Mouse (Mus musculus) limb, embryonic 15.5 days (tissue): ENCODE data around the gene Plcg2. TPM values are rescaled to one million over a fixed set of nuclear protein-coding genes. Genes with fewer than 3 reads are reported as not detected.

ENCODE experiments used
- ATAC-seq: fragments of 200-750 bp; cut with Nextera tagmentation; 2 replicates; pipeline ENCODE4 v1.8.0; 2017; ENCODE audit warnings: low read depth, moderate TSS enrichment; ENCODE audit not compliant: insufficient number of reproducible peaks, low FRiP score, low TSS enrichment
- H3K27ac ChIP-seq: fragments of 300-500 bp; sonication (generic); 2 replicates; pipeline ENCODE4 v1.5.1; 2015; ENCODE audit warnings: moderate library complexity, mild to moderate bottlenecking, inconsistent platforms
- H3K27me3 ChIP-seq: fragments of 300-500 bp; sonication (generic); 2 replicates; pipeline ENCODE4 v1.6.1; 2015; ENCODE audit warnings: inconsistent platforms
- H3K36me3 ChIP-seq: fragments of 300-500 bp; sonication (generic); 2 replicates; pipeline ENCODE4 v1.6.1; 2015; ENCODE audit warnings: inconsistent platforms
- H3K4me1 ChIP-seq: fragments of 300-500 bp; sonication (generic); 2 replicates; pipeline ENCODE4 v1.6.1; 2015; ENCODE audit warnings: inconsistent platforms
- H3K4me2 ChIP-seq: fragments of 300-500 bp; sonication (generic); 2 replicates; pipeline ENCODE4 v1.6.1; 2015; ENCODE audit warnings: mild to moderate bottlenecking, inconsistent platforms
- H3K4me3 ChIP-seq: fragments of 300-500 bp; sonication (generic); 2 replicates; pipeline ENCODE4 v1.5.1; 2015; ENCODE audit warnings: mild to moderate bottlenecking, inconsistent platforms
- H3K9ac ChIP-seq: fragments of 300-500 bp; sonication (generic); 2 replicates; pipeline ENCODE4 v1.6.1; 2015; ENCODE audit warnings: inconsistent platforms
- H3K9me3 ChIP-seq: fragments of 300-500 bp; sonication (generic); 2 replicates; pipeline ENCODE4 v1.6.1; 2016; ENCODE audit warnings: inconsistent platforms
- WGBS: fragments of 180-500 bp; shearing (Covaris S2); methylation state at CpG from one replicate; pipeline ENCODE4 v1.1.7; 2015; 5-methylcytosine and 5-hydroxymethylcytosine counted together
- polyA plus RNA-seq: library from polyadenylated mRNA; unstranded; fragments of >200 nt; fragmentation: Nextera tagmentation; extraction: Ambion mirVana; gene quantifications from 2 replicates; pipeline ENCODE4 v1.2.1, GENCODE M21; 2015

The Plcg2 gene
- polyA plus RNA-seq, 1 experiment from 2014 or later: 3.8 TPM

- Histone ChIP-seq H3K4me1 (peaks cover 2% of the 10 kb centered on the region; the same call in 1 of the 2 replicates), H3K4me2 (no peak overlapping the region), H3K36me3 (no peaks in the 10 kb centered on the region), H3K9me3 (no peaks in the 10 kb centered on the region), H3K9ac (no peak overlapping the region), H3K4me3 (no peak overlapping the region), H3K27me3 (peaks cover 3% of the 10 kb centered on the region; the same call in 1 of the 2 replicates), H3K27ac (peak overlapping the region; percentile 11; the same call in 1 of the 2 replicates)
- WGBS: 55% methylated on average over 10 of the region's 10 CpGs
- peak; percentile 53 for ATAC-seq
These were observed 9.7 kb upstream of the Plcg2 start for GRCm38 (mm10) chr8:117488246-117489005.

GRCm38 (mm10) chr8:117493543-117493942, 4.5 kb upstream of the Plcg2 start:
- Histone ChIP-seq H3K4me3 (no peak overlapping the region), H3K4me2 (no peak overlapping the region), H3K27me3 (peaks cover 24% of the 10 kb centered on the region), H3K9ac (no peak overlapping the region), H3K4me1 (peaks cover 11% of the 10 kb centered on the region), H3K27ac (no peak overlapping the region), H3K36me3 (no peaks in the 10 kb centered on the region), H3K9me3 (no peaks in the 10 kb centered on the region)
- WGBS: 18% methylated on average over 9 of the region's 9 CpGs
- no peak for ATAC-seq

DNA sequence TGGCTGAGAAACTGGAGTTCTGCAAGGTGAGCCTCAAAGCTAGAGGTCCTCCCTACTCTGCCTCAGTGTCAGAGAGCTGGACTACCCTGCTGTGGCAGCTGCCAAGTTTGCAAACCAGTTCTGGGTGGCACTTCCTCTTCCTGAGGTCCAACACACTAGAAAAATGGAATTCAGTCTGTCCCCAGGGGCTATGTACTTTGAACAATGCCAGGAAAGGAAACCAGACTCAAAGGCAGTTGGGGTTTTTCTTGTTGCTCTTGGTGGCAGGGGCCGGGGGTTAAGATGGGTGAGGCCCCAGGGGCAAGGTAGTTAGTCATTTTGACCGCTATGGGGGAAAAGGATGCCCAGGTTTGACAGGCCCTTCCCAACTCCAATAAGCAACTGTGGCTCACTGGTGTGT, 3.2 kb upstream of the Plcg2 start:
- no peak for ATAC-seq
- 69% methylated on average over 2 of the region's 2 CpGs for WGBS
- Histone ChIP-seq H3K36me3 (no peaks in the 10 kb centered on the region), H3K4me3 (no peak overlapping the region), H3K27ac (no peak overlapping the region), H3K4me2 (no peak overlapping the region), H3K9me3 (no peaks in the 10 kb centered on the region), H3K9ac (no peak overlapping the region), H3K4me1 (peaks cover 17% of the 10 kb centered on the region), H3K27me3 (peaks cover 32% of the 10 kb centered on the region)

- ATAC-seq: no peak
- H3K36me3 ChIP-seq: no peaks in the 10 kb centered on the region
- peak overlapping the region; percentile 99 for H3K4me2 ChIP-seq
- no peaks in the 10 kb centered on the region for H3K9me3 ChIP-seq
- H3K27ac ChIP-seq: no peak overlapping the region
- H3K9ac ChIP-seq: peak overlapping the region; percentile 37; the same call in 1 of the 2 replicates
- H3K4me3 ChIP-seq: peak overlapping the region; percentile 56
- H3K27me3 ChIP-seq: peaks cover 29% of the 10 kb centered on the region
- H3K4me1 ChIP-seq: peaks cover 17% of the 10 kb centered on the region
- 4% methylated on average over 20 of the region's 20 CpGs for WGBS
These were observed 937 bp downstream of the Plcg2 start for GRCm38 (mm10) chr8:117498915-117499540.

DNA sequence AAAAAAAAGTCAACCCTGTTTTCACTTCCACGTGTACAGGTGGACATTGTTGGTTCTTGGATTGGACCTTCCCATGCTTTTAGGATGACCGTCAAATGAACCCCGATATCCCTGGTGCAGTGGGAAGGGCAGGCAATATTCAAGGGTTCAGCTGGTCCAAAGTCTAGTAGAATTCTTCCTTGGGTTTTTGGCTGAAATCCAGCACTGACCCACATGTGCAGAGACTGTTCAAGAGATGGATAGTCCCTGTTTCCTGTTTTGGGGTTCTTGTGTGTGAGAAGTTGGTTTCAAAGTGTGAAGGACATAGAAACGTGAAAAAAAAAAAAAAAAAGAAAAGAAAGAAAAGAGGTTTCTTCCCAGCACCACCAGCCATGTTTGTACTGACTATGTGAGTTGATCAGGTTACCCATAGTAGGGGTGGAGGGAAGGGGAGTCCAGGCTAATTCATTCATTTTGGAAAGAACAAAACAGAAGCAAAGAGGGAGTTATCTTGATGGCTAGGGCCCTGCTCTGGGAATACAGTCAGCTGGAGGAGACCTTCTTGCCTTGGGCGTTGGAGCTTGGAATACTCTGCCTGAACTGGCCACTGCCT, 2.2 kb downstream of the Plcg2 start:
- ATAC-seq: no peak
- H3K4me2 ChIP-seq: no peak overlapping the region

DNA sequence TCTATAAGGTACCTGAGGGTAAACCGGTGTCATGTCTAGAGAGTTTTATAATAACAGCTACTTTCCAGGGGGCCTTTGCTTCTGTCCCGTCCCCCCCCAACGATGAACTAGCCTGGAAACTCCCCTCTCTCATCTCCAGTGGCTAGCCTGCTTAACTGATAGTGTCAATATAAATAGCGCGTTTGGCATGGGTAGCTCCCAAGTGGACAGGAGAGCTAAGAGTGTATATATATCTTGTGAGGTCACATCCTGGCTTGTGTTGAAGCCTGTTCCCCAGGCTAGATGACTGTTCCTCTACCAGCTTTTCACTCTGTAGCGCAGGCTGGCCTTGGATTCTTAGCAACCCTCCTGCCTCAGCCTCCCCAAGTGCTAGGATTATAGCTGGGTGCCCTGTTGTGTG, 3.2 kb downstream of the Plcg2 start:
- 95% methylated on average over 6 of the region's 6 CpGs for WGBS
- H3K9me3 ChIP-seq: no peaks in the 10 kb centered on the region
- no peak overlapping the region for H3K9ac ChIP-seq
- H3K4me1 ChIP-seq: peaks cover 17% of the 10 kb centered on the region
- H3K4me2 ChIP-seq: no peak overlapping the region
- ATAC-seq: no peak
- no peak overlapping the region for H3K27ac ChIP-seq
- H3K36me3 ChIP-seq: no peaks in the 10 kb centered on the region
- H3K27me3 ChIP-seq: peaks cover 29% of the 10 kb centered on the region
- no peak overlapping the region for H3K4me3 ChIP-seq

More for the DNA sequence above, 2.2 kb downstream of the Plcg2 start:
- H3K36me3 ChIP-seq: no peaks in the 10 kb centered on the region
- H3K4me1 ChIP-seq: peaks cover 17% of the 10 kb centered on the region
- 71% methylated on average over 5 of the region's 5 CpGs for WGBS
- H3K9ac ChIP-seq: no peak overlapping the region
- peaks cover 29% of the 10 kb centered on the region for H3K27me3 ChIP-seq
- no peak overlapping the region for H3K4me3 ChIP-seq
- H3K27ac ChIP-seq: no peak overlapping the region
- H3K9me3 ChIP-seq: no peaks in the 10 kb centered on the region

- ATAC-seq: no peak
These were observed 5.4 kb downstream of the Plcg2 start for GRCm38 (mm10) chr8:117503405-117504069.

GRCm38 (mm10) chr8:117507703-117508102, 9.6 kb downstream of the Plcg2 start:
- WGBS: 85% methylated on average over 8 of the region's 8 CpGs
- no peak overlapping the region for H3K27ac ChIP-seq
- no peak for ATAC-seq
- no peak overlapping the region for H3K4me3 ChIP-seq
- 0 out of 2 replicates have a peak, but pooled peaks cover 3% of the 10 kb centered on the region for H3K9me3 ChIP-seq
- H3K27me3 ChIP-seq: no peaks in the 10 kb centered on the region
- H3K9ac ChIP-seq: no peak overlapping the region
- H3K36me3 ChIP-seq: no peaks in the 10 kb centered on the region
- H3K4me2 ChIP-seq: no peak overlapping the region
- no peaks in the 10 kb centered on the region for H3K4me1 ChIP-seq

More at GRCm38 (mm10) chr8:117503405-117504069, 5.4 kb downstream of the Plcg2 start:
- Histone ChIP-seq H3K27me3 (peaks cover 8% of the 10 kb centered on the region), H3K9me3 (no peaks in the 10 kb centered on the region), H3K36me3 (no peaks in the 10 kb centered on the region), H3K4me3 (no peak overlapping the region), H3K27ac (no peak overlapping the region), H3K4me1 (peaks cover 8% of the 10 kb centered on the region), H3K9ac (no peak overlapping the region), H3K4me2 (no peak overlapping the region)
- 73% methylated on average over 13 of the region's 13 CpGs for WGBS

DNA sequence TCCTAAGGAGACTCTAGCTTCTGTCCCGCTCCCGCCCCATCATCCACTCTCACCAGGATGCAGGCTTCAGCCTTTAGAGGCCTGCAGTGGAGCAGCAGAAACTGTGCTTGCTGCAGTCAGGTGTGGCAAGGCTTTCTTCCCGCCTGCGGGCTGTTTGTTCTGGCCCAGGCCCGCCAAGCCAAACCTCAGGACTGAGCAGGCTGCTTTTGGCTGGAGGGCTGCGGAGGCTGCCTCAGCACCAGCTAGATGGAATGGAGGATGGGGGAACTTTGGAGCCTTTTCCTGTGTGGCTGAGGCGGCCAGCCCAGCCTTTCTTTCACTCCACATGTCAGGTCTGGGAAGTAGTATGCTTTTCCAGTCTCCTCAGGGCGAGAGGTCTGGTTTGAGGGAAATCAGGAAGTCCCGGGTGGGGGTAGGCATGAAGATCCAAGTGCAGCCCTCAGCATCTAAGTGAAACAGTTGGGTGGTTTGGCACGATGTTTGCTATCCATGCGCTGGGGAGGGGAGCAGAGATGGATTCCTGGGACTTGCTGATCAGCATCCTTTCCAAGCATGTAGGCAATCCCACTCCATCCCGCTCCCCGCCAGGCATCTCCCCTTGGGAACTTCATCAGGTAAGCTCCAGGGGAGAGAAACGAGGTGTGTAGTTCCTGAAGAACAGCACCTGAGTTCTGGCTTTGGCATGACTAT, 18.9 kb downstream of the Plcg2 start:
- no peaks in the 10 kb centered on the region for H3K36me3 ChIP-seq
- no peaks in the 10 kb centered on the region for H3K27me3 ChIP-seq
- H3K4me1 ChIP-seq: peaks cover 10% of the 10 kb centered on the region; the same call in 1 of the 2 replicates
- H3K9ac ChIP-seq: no peak overlapping the region
- no peak overlapping the region for H3K4me3 ChIP-seq
- H3K9me3 ChIP-seq: no peaks in the 10 kb centered on the region
- peak; percentile 77 for ATAC-seq
- 57% methylated on average over 14 of the region's 14 CpGs for WGBS
- no peak overlapping the region for H3K4me2 ChIP-seq
- peak overlapping the region; percentile 67 for H3K27ac ChIP-seq

DNA sequence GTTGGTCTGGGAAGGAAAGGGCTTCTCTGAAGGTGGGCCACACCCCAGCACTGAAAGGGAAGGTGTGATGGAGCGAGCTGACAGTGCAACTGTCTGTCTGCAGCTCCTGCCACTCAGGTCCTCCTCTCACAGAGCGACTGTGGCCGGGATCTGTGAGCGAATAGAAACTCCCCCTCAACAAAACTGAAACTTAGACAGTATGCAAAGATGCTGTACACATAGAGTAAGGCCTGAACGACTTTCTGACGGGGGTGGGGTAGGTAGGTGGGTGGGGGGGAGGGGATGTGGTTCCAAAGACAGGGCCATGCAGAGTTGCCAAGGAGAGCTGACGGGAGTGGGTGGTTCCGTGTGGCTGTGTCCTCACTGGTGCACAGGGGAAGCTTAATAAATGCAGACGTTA, 19.8 kb downstream of the Plcg2 start:
- Histone ChIP-seq H3K36me3 (no peaks in the 10 kb centered on the region), H3K4me1 (peaks cover 10% of the 10 kb centered on the region; the same call in 1 of the 2 replicates), H3K27me3 (no peaks in the 10 kb centered on the region), H3K27ac (no peak overlapping the region), H3K9ac (no peak overlapping the region), H3K4me2 (no peak overlapping the region), H3K9me3 (no peaks in the 10 kb centered on the region), H3K4me3 (no peak overlapping the region)
- ATAC-seq: no peak
- 75% methylated on average over 9 of the region's 9 CpGs for WGBS

GRCm38 (mm10) chr8:117518873-117519272, 20.8 kb downstream of the Plcg2 start:
- no peak for ATAC-seq
- no peak overlapping the region for H3K4me3 ChIP-seq
- H3K9ac ChIP-seq: no peak overlapping the region
- H3K27me3 ChIP-seq: no peaks in the 10 kb centered on the region
- no peaks in the 10 kb centered on the region for H3K9me3 ChIP-seq
- H3K36me3 ChIP-seq: no peaks in the 10 kb centered on the region
- H3K4me1 ChIP-seq: peaks cover 7% of the 10 kb centered on the region; the same call in 1 of the 2 replicates
- H3K27ac ChIP-seq: no peak overlapping the region
- 55% methylated on average over 4 of the region's 4 CpGs for WGBS
- H3K4me2 ChIP-seq: no peak overlapping the region
